11 mouse cellular contexts compared by ENCODE assay signal in the genomic region with DNA sequence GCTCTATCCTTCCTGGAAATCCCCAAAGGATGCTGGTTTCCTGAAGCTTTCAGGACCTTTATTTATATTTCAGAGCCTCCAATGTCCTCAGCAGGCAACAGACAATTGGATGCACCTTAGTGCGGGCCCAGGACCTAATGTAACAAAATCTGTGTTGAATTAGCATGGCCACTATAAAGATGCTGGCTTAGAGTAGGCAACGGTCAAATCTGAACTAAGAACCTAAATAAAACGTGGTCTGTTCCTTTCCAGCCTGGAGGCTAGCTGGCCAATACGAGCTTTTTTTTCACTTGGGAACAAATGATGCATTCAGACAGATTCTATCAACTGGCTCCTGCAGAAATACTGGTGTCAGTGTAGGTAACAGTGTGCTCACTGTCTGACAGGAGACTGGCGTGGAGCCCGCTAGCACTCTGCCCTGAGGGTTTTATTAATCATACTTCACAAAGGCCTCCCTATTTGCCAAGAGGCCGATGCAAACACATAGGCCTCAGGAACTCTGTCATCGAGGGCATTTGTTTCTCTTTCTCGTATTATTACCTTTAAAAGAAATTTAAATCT.
DNase-seq lines count a peak whose midpoint lies in the region; ATAC-seq and TF ChIP-seq lines count a peak whose summit lies in the region.
"Had no signal": no experiment of that assay in that cellular context is flagged by ENCODE, and none has a peak within 500 bp of the region (broad histone marks: within the 10 kb centered on the region; RNA-seq: fewer than 3 reads in every experiment).

No protein-coding gene starts in this region.

- no peak overlapping the region for H3K4me3 ChIP-seq in embryonic facial prominence, embryonic 11.5 days (ENCODE audit: low read depth, low read length)
- no peak overlapping the region for H3K4me3 ChIP-seq in midbrain, embryonic 16.5 days (ENCODE audit: low read depth, low read length)
- H3K4me3 ChIP-seq in cerebellum, adult 2 months (replicated peaks; ENCODE audit: insufficient read depth, low read depth, low read length) = no peak overlapping the region

- H3K27ac ChIP-seq in embryonic facial prominence, embryonic 11.5 days (replicated peaks; ENCODE audit: low read depth, low read length) = no peak overlapping the region
- H3K27ac ChIP-seq in midbrain, embryonic 16.5 days (ENCODE audit: low read length) = 0 out of 2 replicates have a peak overlapping the region, but pooled peaks have one; percentile 1
- H3K27ac ChIP-seq in cerebellum, adult 2 months (ENCODE audit: insufficient read depth, low read length) = no peak overlapping the region
- H3K27ac ChIP-seq: liver, embryonic 14.5 days had no signal

- H3K4me2 ChIP-seq in embryonic facial prominence, embryonic 11.5 days (ENCODE audit: low read depth, low read length) = no peak overlapping the region
- H3K4me2 ChIP-seq in midbrain, embryonic 16.5 days (ENCODE audit: low read length) = no peak overlapping the region

- TF ChIP-seq POLR2A in cerebellum, adult 2 months (IDR thresholded peaks at IDR 0.05; ENCODE audit: borderline replicate concordance, insufficient read depth, low read length) = no peak

- peak; percentile 19 to 41 for DNase-seq in kidney, postnatal 25 days
- no peak for DNase-seq in kidney, adult 8-10 months
- DNase-seq in embryonic facial prominence, embryonic 11.5 days (ENCODE audit: low spot score) = peak; percentile 49
- DNase-seq in forelimb bud, embryonic 11.5 days (ENCODE audit: low read depth, low spot score) = peak; percentile 38
- DNase-seq in yolk sac, embryonic 10.5 days (ENCODE audit: low spot score) = no peak
- no peak for DNase-seq in cerebellum, adult 2 months
- DNase-seq: adrenal gland, postnatal 36 days had no signal

- no peak for ATAC-seq in embryonic facial prominence, embryonic 11.5 days (replicated peaks; ENCODE audit: insufficient number of reproducible peaks, low FRiP score, low TSS enrichment, low read depth)
- ATAC-seq in midbrain, embryonic 16.5 days = peak; percentile 78
- ATAC-seq in erythroid progenitor cell, adult 5-6 weeks (replicated peaks; ENCODE audit: low FRiP score, poor library complexity, severe bottlenecking) = no peak

- 24% methylated on average over 9 of the region's 9 CpGs for WGBS in embryonic facial prominence, embryonic 11.5 days
- WGBS in midbrain, embryonic 16.5 days = 36% methylated on average over 9 of the region's 9 CpGs
- WGBS in cerebellum, adult 2 months = 25% methylated on average over 9 of the region's 9 CpGs

- no peaks in the 10 kb centered on the region for H3K4me1 ChIP-seq in embryonic facial prominence, embryonic 11.5 days (ENCODE audit: control insufficient read depth, insufficient read depth, low read length)
- H3K4me1 ChIP-seq in midbrain, embryonic 16.5 days (ENCODE audit: control insufficient read depth, insufficient read depth, low read length) = no peaks in the 10 kb centered on the region
- no peaks in the 10 kb centered on the region for H3K4me1 ChIP-seq in cerebellum, adult 2 months (ENCODE audit: control insufficient read depth, insufficient read depth, low read length)

- no peaks in the 10 kb centered on the region for H3K27me3 ChIP-seq in embryonic facial prominence, embryonic 11.5 days (ENCODE audit: control insufficient read depth, insufficient read depth, low read length)
- H3K27me3 ChIP-seq in midbrain, embryonic 16.5 days (ENCODE audit: control insufficient read depth, insufficient read depth, low read depth, low read length) = no peaks in the 10 kb centered on the region
- H3K27me3 ChIP-seq in cerebellum, adult 2 months (ENCODE audit: control insufficient read depth, insufficient read depth, low read length) = no peaks in the 10 kb centered on the region

- H3K9ac ChIP-seq in embryonic facial prominence, embryonic 11.5 days (replicated peaks; ENCODE audit: low read length) = no peak overlapping the region
- no peak overlapping the region for H3K9ac ChIP-seq in midbrain, embryonic 16.5 days (ENCODE audit: low read depth, low read length)
- H3K9ac ChIP-seq: liver, embryonic 14.5 days had no signal

- TF ChIP-seq CTCF in cerebellum, adult 2 months (IDR thresholded peaks at IDR 0.05; ENCODE audit: borderline replicate concordance, insufficient read depth, low read depth, low read length) = no peak

- H3K9me3 ChIP-seq in embryonic facial prominence, embryonic 11.5 days (replicated peaks; ENCODE audit: control insufficient read depth, low read length) = no peaks in the 10 kb centered on the region
- no peaks in the 10 kb centered on the region for H3K9me3 ChIP-seq in midbrain, embryonic 16.5 days (replicated peaks; ENCODE audit: control insufficient read depth, low read length, poor library complexity, severe bottlenecking)
- H3K9me3 ChIP-seq: G1E had no signal

- no peaks in the 10 kb centered on the region for H3K36me3 ChIP-seq in embryonic facial prominence, embryonic 11.5 days (replicated peaks; ENCODE audit: control insufficient read depth, insufficient read depth, low read depth, low read length)
- H3K36me3 ChIP-seq in midbrain, embryonic 16.5 days (ENCODE audit: control insufficient read depth, insufficient read depth, low read length) = no peaks in the 10 kb centered on the region
- H3K36me3 ChIP-seq: G1E had no signal

Comparison
In these comparisons a context has a peak if more than half of its experiments do, and no peak if none do; other contexts are left out.
1. DNase-seq: peak in kidney, postnatal 25 days (2 of 2), embryonic facial prominence, embryonic 11.5 days (single experiment) and forelimb bud, embryonic 11.5 days (single experiment); none in kidney, adult 8-10 months (0 of 2), yolk sac, embryonic 10.5 days (single experiment) and cerebellum, adult 2 months (0 of 2).